Mouse (Mus musculus) gastrocnemius, postnatal 10 days (tissue): ENCODE results near the gene Sema6b. TPM values are rescaled to one million over a fixed set of nuclear protein-coding genes. Genes with fewer than 3 reads are reported as not detected.
"Not testable (repeated sequence)": the region's sequence is repeated elsewhere in the genome, so short reads cannot be mapped to it uniquely, and the experiment has no call there.

Source experiments
- DNase-seq: peaks from one replicate; pipeline ENCODE4 v3.0.0; 2021; ENCODE audit warnings: mixed read lengths
- microRNA-seq, 2 experiments: library from miRNA; unstranded; fragments of <30 nt; microRNA quantifications; one replicate each; pipeline ENCODE4 v1.2.0; 2021
- total RNA-seq, 2 experiments: library from RNA; stranded (reverse); gene quantifications; 2 replicates each; pipeline ENCODE4 v1.2.3; 2021

Gene Sema6b
- total RNA-seq, 2 experiments from 2014 or later: 14.4 to 14.7 TPM

DNA sequence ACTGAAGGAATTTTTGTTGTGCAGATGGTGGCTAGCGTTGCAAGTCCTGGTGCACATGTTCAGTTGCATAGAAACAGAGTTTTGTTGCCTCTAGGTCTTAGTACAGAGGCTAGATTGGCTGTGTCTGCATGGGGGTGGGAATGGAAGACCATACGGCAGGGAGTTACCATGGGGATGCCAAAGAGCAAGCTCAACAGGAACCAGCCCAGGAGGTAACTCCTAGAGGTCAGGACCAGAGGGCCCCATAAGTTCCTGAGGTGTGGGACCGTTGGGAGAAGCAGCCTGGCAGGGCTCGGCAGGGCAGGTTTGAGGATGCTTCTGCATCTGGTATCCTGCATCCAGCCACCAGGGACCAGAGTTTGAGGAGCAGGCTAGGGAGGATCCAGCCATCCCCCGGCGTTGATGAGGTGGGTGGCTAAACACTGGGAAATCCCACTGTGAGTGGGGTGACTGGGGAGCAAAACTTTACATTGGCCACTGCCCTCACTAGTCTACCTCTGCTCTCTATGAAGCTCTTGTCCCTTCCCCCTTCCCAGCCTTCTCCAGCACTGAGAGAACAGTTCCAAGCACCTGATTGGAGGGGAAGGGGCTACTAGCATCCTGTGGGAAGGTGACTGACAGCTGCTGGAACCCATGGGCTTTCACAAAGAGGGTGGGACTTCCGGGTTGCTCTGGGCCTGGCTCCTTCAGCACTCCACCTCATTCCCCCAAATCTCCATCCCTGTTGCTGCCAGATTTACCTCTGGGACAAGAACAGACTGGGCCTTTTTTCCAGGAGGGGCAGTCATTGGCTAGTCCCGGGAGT, 59.2 kb downstream of the Sema6b start:
- DNase-seq: no peak

DNA sequence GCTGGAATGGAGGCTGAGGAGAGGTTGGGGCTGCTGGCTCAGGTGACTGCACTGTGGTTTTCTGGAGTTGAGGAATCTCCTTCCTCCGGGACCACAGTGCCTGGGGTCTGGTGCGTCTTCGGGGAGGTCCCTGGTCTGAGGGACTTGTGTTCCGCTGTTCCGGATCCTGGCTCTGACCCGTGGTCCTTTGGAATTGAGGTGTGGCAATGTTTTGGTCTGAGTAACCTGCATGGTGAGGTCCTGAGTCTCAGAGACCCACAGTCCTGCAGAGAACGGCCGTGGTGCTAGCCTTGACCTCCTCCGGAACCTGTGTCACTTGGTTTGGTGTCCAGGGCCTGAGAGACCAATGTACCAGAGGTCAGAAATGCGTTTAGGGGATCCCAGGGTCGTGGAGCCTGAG, 60.2 kb downstream of the Sema6b start:
- no peak for DNase-seq

GRCm38 (mm10) chr17:56078880-56079795, 61.0 kb downstream of the Sema6b start, which contains the start of gene Hdgfl2:
Hdgfl2 (plus strand) TSS chr17:56079634.
- peak; percentile 100 for DNase-seq

DNA sequence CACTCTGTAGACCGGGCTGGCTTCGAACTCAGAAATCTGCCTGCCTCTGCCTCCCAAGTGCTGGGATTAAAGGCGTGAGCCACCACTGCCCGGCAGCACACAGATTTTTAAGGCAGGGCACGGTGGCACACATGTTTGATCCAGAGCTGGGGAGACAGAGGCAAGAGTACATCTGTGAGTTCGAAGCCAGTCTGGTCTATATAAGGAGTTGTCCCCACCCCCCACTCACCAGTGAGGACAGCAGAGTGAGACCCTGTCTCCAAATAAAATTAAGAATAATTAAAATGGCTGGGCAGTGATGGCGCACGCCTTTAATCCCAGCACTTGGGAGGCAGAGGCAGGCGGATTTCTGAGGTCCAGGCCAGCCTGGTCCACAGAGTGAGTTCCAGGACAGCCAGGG, 61.8 kb downstream of the Sema6b start:
- DNase-seq: not testable (repeated sequence)

DNA sequence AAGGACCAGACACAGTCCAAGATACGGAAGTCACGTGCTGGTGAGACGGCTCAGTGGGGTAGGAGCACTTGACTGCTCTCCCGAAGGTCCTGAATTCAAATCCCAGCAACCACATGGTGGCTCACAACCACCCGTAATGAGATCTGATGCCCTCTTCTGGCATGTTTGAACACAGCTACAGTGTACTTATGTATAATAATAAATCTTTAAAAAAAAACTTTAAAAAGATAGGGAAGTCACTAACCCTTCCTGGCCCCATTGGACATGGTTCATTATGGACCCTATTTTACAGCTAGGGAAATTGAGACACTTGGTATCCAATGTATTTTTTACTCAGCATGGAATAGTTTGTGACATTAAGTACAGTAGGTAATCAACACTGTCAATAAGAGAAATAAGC, 62.6 kb downstream of the Sema6b start:
- DNase-seq: no peak

DNA sequence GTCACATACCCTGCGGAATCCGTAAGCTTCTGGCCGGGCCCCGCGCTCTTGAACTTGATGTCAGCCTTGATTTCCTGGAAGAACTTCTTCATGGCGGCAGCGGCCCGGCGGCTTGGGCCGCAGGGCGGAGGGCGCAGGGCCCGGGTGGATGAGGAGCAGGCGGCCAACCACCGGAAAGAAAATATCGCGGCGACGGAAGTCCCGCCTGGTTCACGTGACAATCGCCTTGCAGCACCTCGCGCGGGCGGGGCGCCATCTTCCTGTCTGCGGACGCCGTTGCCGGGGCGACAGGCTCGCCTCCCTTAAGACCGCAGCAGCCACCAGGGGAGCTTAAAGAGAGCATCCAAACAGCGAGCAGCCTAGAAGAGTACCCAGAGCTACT, 65.3 kb downstream of the Sema6b start, which contains the start of gene Ubxn6:
Ubxn6 (minus strand) TSS at position 202 of the 382 bp plus-strand sequence.
- peak; percentile 99 for DNase-seq

- DNase-seq: peak; percentile 85
Observed at GRCm38 (mm10) chr17:56074097-56074826, 65.9 kb downstream of the Sema6b start.

Small RNA genes lying within 50 kb of the gene (microRNA-seq; reads per million reads assigned to microRNA genes)
- 0 reads per million in 2 experiments for gene Gm44397

Other genes starting within 250 kb of the Sema6b start
- gene Zfp959, start 248.2 kb downstream of the Sema6b start, total RNA-seq: 1 to 10 TPM; 3.6 to 4.5 TPM
- 1 to 10 TPM; 3.5 to 4.0 TPM for gene Zfp119b, start 190.8 kb downstream of the Sema6b start, total RNA-seq
- gene Ebi3, start 187.7 kb downstream of the Sema6b start, total RNA-seq: 1 to 10 TPM in 1 of 2 experiments, under 1 TPM in 1; 0.75 to 1.6 TPM
- 10 to 100 TPM; 11.1 to 11.6 TPM for gene Yju2, start 181.2 kb downstream of the Sema6b start, total RNA-seq
- 1 to 10 TPM in 1 of 2 experiments, under 1 TPM in 1; 0.87 to 1.2 TPM for gene Shd, start 169.9 kb downstream of the Sema6b start, total RNA-seq
- 1 to 10 TPM in 1 of 2 experiments, under 1 TPM in 1; 0.49 to 1.0 TPM for gene Fsd1, start 153.8 kb downstream of the Sema6b start, total RNA-seq
- 1 to 10 TPM; 4.7 to 8.1 TPM for gene Stap2, start 134.8 kb downstream of the Sema6b start, total RNA-seq
- gene Mpnd, start 134.6 kb downstream of the Sema6b start, total RNA-seq: 10 to 100 TPM; 31.6 to 36.9 TPM
- gene Sh3gl1, start 103.7 kb downstream of the Sema6b start, total RNA-seq: 10 to 100 TPM; 25.7 to 35.0 TPM
- 1 to 10 TPM; 3.6 to 8.7 TPM for gene Chaf1a, start 99.9 kb downstream of the Sema6b start, total RNA-seq
- gene Ubxn6, start 65.3 kb downstream of the Sema6b start, total RNA-seq: 10 to 100 TPM; 37.8 to 39.0 TPM
- 10 to 100 TPM; 37.7 to 45.7 TPM for gene Hdgfl2, start 60.7 kb downstream of the Sema6b start, total RNA-seq
- gene Plin4, start 30.5 kb downstream of the Sema6b start, total RNA-seq: 100 to 1,000 TPM in 1 of 2 experiments, 10 to 100 TPM in 1; 75.2 to 106 TPM
- 10 to 100 TPM; 19.2 to 19.9 TPM for gene Plin5, start 22.7 kb downstream of the Sema6b start, total RNA-seq
- 1 to 10 TPM; 1.4 to 3.1 TPM for gene Lrg1, start 18.3 kb downstream of the Sema6b start, total RNA-seq
- gene Tnfaip8l1, start 22.1 kb upstream of the Sema6b start, total RNA-seq: 1 to 10 TPM; 5.0 to 5.3 TPM
- 10 to 100 TPM; 28.8 to 36.5 TPM for gene Mydgf, start 43.6 kb upstream of the Sema6b start, total RNA-seq
- 10 to 100 TPM; 21.7 to 24.3 TPM for gene Dpp9, start 78.6 kb upstream of the Sema6b start, total RNA-seq
- gene Fem1a, start 116.5 kb upstream of the Sema6b start, total RNA-seq: 10 to 100 TPM; 91.9 to 99.8 TPM
- gene Ticam1, start 136.4 kb upstream of the Sema6b start, total RNA-seq: 1 to 10 TPM; 6.6 to 6.8 TPM
- 10 to 100 TPM; 37.2 to 41.7 TPM for gene Plin3, start 152.5 kb upstream of the Sema6b start, total RNA-seq
- not detected for gene Arrdc5, start 159.9 kb upstream of the Sema6b start, total RNA-seq
- gene Uhrf1, start 163.0 kb upstream of the Sema6b start, total RNA-seq: 10 to 100 TPM; 14.4 to 20.3 TPM
- gene Kdm4b, start 185.7 kb upstream of the Sema6b start, total RNA-seq: 10 to 100 TPM; 24.9 to 28.6 TPM